In genomic region chr13:88510850-88511554, GRCm38 (mm10) we compare ENCODE assay signal across 19 mouse cellular contexts.
"Had no signal": no experiment of that assay in that cellular context is flagged by ENCODE, and none has a peak within 500 bp of the region (broad histone marks: within the 10 kb centered on the region; RNA-seq: fewer than 3 reads in every experiment).

No protein-coding gene starts in this region.

- ATAC-seq: liver, embryonic 12.5 days; midbrain, embryonic 16.5 days had no signal

- H3K27ac ChIP-seq: liver, embryonic 12.5 days; liver, embryonic 14.5 days; lung, embryonic 15.5 days; midbrain, embryonic 10.5 days; midbrain, embryonic 12.5 days; neural tube, embryonic 13.5 days; neural tube, embryonic 15.5 days had no signal

- H3K4me1 ChIP-seq: liver, embryonic 12.5 days; lung, embryonic 15.5 days; midbrain, embryonic 10.5 days; midbrain, embryonic 12.5 days; neural tube, embryonic 13.5 days; neural tube, embryonic 15.5 days had no signal

- DNase-seq: lung, adult 18-20 months; midbrain, embryonic 14.5 days; retina, postnatal 1 day; right cerebral cortex, adult 18-20 months; right cerebral cortex, postnatal 25 days; right cerebral cortex, postnatal 4 days; spleen, adult 18-20 months; thymus, adult 18-20 months; thymus, postnatal 14 days; thymus, postnatal 36 days had no signal

- H3K36me3 ChIP-seq: liver, embryonic 12.5 days; lung, embryonic 15.5 days; midbrain, embryonic 10.5 days; midbrain, embryonic 12.5 days; neural tube, embryonic 13.5 days; neural tube, embryonic 15.5 days had no signal

- H3K27me3 ChIP-seq: liver, embryonic 12.5 days; lung, embryonic 15.5 days; midbrain, embryonic 12.5 days; neural tube, embryonic 13.5 days; neural tube, embryonic 15.5 days had no signal

- H3K4me3 ChIP-seq: liver, embryonic 12.5 days; lung, embryonic 15.5 days; midbrain, embryonic 10.5 days; midbrain, embryonic 12.5 days; myocyte; neural tube, embryonic 13.5 days; neural tube, embryonic 15.5 days had no signal

- H3K9ac ChIP-seq: liver, embryonic 12.5 days; liver, embryonic 14.5 days; lung, embryonic 15.5 days; midbrain, embryonic 12.5 days; neural tube, embryonic 13.5 days; neural tube, embryonic 15.5 days had no signal

- H3K4me2 ChIP-seq: liver, embryonic 12.5 days; lung, embryonic 15.5 days; midbrain, embryonic 12.5 days; neural tube, embryonic 13.5 days; neural tube, embryonic 15.5 days had no signal

- H3K9me3 ChIP-seq: liver, embryonic 12.5 days; lung, embryonic 15.5 days; midbrain, embryonic 10.5 days; midbrain, embryonic 12.5 days; neural tube, embryonic 13.5 days; neural tube, embryonic 15.5 days had no signal
